Mouse (Mus musculus) c-Kit-negative CD71-positive TER-119-positive erythroid progenitor cells, embryonic 14.5 days (primary cell): ENCODE measurements around the gene Becn1.

Experiments used
- DNase-seq: peaks from one replicate; pipeline ENCODE4 v3.0.0-alpha.2; 2013; ENCODE audit warnings: low read depth, low spot score

Gene Becn1

DNA sequence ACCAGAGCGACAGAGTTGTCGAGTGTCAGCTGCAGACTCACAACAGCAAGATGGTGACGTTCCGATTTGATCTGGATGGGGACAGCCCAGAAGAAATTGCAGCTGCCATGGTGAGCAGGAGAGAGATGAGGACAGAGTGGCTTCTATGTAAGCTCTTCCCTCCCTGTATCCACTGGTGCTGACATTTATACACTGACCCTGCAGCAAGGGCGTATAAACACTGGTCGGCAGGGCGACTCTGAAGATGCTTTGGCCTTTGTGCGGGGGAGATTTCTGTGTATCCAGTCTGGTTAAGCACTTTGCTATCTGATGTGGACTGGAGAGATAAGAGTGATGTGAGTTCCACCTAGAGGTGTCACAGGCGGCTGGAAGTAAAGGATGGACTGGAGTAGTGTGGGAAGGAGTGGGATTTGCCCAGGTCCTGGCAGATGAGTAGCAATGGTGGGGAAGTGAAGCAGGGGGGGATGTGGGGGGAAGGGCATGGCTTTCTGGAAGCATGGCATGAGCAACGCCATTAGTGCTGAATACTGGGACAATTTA lies 32.4 kb downstream of the Becn1 start:
- DNase-seq, result no peak

DNA sequence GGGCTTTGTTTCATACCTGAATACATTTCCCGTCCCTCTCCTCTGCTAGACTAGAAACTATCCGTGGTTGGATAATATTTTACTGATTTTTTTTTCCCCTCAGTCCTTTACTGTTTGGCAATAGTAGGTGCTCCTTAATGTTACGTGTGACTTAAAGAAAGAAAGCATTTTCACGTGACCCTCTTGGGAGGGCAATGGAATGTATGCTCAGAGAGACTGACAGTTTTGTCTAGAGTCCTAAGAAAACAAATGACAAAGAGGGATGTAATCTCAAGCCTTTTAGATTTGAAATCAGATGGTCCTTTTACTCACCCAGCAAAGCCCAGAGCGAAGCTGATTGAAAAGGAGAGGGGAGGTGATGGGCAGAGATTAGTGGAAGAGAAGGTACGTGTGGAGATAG lies 36.2 kb downstream of the Becn1 start:
- DNase-seq, result no peak

DNA sequence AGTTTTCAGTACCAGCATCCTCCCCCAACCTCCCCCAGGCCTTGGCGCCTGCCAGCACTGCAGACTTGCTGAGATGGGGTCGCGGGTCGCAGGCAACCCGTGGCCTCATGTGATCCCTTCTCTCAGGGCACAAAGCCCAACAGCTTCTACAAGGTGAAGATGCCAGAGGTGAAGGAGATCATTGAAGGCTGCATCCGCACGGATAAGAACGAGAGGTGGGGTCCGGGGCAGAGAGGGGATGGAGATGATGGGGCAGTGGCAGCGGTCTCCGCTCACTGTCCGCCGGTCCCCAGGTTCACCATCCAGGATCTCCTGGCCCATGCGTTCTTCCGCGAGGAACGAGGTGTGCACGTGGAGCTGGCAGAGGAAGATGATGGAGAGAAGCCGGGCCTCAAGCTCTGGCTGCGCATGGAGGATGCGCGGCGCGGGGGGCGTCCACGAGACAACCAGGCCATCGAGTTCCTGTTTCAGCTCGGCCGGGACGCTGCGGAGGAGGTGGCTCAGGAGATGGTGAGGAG lies 37.1 kb downstream of the Becn1 start:
- DNase-seq, result no peak

DNA sequence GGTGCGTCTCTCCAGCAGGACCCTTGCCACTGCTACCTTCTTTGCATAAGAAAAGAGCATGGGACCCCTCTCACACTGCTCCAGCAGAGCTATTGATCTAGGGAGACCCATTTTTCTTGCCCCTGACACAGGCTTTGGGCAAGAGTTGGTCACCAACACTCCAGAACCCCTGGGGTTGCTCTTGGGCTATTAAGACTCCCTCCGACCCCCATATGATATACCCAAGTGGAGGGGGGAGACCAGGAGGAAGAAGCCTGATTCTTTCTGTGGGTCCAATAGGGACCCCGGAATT lies 38.2 kb downstream of the Becn1 start:
- no peak for DNase-seq

DNA sequence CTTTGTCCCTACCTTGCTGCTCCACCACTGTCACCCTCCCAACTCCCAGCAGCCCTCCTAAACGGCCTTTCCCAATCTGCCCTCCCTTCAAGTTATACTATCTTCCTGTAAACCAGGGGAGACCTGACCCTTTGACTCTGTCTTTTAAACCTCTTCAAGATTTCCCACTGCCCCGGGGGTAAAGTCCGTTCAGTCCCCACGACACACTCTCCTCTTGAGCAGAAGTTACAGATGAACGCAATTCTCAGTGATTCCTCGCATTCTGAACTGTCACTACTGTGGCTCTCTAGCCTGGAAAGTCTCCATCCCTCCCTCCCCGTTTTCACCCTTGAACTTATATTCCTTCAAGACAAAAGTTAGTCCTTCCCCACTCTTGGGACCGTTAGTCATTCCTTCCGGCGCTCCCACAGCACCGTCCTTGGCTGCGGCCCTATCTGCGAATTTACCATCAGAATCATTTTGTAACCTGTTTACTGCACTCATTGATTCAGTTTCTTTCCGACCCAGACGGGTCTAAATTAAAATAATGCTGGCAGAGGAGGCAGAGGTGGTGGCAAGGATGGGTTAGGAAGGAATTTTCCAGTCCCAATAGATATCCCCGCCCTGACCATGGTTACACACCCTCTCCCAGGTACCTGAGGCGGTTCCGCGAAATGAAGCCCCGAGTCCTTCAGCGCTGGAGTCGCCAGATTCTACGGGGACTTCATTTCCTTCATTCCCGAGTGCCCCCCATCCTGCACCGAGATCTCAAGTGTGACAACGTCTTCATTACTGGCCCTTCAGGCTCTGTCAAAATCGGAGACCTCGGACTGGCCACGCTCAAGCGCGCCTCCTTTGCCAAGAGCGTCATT lies 38.7 kb downstream of the Becn1 start:
- no peak for DNase-seq

DNA sequence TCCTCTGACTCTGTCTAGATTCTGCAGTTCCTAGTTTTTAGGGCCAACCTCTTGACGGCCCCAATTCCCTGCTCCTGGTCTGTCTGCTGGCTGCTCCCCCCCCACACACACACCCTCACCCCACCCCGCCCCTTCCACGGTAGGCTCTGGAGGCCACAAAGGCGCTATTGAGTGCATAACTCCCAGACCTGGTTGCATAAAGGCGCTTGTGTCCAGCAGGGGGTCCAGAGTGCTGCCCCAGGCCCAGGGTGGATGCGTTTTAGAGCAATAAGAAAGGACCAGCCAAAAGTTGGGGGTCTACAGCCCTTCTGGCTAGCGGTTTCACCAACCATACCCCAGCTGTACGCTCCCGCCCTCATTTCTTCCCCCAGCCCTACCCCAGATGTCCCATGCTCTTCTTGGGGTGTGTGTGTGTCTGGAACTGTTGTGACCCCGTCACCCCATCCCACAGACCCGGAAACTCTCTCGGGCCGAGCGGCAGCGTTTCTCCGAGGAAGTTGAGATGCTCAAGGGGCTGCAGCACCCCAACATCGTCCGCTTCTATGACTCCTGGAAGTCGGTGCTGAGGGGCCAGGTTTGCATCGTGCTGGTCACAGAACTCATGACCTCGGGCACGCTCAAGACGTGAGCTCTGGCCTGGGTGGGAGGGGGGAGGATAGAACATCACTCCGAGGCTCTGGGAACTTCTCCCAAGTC lies 39.7 kb downstream of the Becn1 start:
- no peak for DNase-seq

DNA sequence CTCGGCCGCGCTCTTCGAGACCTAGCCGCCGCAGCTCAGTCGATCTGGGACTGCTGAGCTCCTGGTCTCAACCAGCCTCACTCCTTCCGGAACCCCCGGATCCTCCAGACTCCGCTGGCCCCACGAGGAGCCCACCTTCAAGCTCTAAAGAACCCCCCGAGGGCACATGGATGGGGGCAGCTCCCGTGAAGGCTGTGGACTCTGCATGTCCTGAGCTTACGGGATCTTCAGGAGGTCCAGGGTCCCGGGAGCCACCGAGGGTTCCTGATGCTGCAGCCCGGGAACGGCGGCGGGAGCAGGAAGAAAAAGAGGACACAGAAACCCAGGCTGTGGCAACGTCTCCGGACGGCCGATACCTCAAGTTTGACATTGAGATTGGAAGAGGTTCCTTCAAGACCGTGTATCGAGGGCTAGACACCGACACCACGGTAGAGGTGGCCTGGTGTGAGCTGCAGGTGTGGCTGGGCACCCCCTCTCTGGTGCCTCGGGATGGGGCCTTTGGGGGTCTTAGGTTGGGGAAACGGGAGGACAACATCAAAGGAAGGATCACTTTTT lies 41.2 kb downstream of the Becn1 start:
- no peak for DNase-seq

DNA sequence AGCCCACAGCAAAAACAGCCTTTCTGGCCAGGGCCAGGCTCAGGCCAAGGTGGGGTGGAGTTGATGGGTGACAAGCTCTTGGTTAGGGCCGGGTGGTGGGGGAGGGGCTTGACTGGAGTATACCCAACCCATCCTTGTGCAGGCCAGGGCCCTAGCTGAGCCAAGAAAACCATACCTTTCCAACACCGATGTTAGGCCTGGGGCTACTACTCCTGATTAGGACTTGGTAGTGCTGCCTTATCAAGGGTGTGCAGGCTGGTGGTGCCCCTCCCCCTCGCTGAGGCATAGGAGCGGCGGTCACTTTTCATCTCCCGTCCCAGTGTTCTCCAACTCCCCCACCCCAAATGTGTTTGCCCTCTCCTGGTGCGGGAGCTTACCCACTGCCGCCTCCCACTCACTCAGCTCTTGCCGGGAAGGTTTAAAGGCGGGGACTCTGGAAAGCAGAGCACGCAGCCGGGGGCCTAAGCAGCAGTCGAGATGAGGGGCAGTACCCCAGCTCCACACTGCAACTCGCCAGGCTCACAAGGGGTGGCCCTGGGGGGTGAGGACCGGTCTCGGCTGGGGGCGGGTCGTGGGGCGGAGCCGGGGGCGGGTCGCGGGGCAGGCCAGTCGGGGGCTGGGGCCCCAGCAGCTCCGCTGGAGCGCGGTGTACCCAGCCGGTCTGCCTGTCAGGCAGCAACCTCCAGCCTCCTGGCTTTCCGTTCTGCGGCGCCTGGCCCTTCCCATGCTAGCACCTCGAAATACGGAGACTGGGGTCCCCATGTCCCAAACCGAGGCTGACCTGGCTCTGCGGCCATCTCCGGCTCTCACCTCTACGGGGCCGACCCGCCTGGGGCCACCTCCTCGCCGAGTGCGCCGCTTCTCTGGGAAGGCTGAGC lies 41.9 kb downstream of the Becn1 start, which contains the start of gene Wnk4:
Wnk4 (plus strand) TSS at position 620 of the 878 bp plus-strand sequence.
- DNase-seq, result peak; percentile 62

DNA sequence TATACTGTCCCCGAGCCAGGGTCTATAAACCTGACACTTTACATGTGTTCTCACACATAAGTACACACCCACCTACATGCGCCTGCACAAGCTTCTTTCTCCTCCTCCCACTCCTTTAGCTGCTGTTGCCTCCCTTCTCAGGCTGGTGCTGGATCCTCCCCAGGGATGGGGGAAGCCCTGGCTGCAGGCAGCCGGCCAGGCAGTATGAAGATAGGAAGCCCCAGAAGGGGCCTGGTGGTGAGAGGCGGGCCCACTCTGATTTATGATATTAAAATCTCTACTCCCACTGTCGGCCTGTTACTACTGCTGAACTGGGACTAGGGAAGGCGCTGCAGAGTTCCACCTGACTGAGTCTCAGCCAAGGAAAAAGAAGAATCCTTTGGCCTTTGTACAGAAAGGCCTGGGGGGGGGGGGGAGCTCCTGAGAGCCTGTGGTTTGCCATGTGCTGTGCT lies 42.8 kb downstream of the Becn1 start:
- no peak for DNase-seq

DNA sequence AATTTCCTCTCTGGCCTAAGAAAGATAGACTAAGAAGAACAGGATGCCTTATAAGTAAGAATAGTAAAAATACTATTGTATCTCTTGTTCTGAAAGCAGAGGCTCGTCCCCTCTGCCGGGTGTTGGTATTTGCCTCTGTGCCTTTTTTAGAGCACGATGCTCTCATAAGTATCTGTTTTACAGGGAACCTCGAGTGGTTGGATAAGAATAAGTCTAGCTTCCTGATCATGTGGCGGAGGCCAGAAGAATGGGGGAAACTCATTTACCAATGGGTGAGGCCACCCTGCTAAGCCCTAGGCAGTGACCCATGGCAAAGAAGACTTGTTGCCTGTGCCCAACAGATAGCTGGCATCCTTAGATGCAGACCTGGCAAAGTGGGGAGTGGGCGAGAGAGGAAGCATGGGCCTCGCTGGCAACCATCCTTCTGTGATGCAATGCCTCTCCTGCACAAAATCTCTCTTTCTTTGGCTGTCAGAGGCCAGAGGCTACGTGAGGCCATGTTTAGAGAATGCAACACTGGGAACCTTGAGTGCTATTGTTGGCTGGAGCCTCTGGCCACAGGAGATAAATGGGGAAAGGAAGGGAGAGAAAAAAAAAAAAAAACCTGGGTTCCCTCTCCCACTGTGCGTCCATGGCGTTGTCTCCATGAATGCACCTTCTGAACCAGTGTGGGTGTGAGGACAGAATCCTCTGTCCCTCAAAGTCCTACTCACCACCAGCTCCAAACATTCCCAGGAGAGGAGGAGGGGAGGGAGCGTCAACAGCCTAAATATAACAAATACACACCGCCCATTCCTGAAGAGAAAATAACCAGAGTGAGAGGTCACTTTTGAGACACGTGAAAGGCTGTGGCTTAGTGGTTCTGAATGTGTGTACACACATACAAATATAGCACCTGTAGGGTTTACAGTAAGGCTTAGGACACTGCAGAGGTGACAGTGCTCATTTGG lies 46.0 kb downstream of the Becn1 start:
- no peak for DNase-seq

DNA sequence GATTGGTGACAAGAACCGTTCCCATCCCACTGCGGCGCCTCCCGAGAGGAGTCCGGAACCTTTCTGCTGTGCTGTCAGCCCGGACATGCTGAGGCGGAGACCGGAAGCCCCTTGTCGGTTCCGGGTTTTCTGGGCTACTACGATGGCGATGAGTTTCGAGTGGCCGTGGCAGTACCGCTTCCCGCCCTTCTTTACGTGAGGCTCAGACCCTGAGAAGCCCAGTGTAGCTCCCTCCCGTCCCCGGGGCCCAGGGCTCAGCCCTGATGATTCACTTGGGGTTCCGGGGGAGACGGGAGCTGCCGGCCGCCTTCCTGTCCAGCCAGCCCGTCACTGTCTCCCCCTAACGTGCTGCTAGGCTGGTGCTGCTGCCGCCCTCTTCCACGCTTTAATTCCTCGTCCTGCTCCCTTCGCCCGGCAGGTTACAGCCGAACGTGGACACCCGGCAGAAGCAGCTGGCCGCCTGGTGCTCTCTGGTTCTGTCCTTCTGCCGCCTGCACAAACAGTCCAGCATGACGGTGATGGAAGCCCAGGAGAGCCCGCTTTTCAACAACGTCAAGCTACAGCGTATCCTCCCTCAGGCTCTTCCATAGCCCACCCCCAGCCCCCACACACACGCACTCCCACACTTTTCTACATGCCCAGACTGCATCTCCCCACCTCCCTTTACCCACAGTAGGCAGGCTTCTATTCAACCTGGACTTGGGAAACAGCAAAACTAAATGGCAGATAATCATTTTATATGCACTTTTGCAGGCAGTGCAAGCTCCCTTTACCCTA lies 48.3 kb downstream of the Becn1 start, which contains the start of gene Vps25:
Vps25 (plus strand) TSS at position 95 of the 777 bp plus-strand sequence.
- peak; percentile 77 for DNase-seq

DNA sequence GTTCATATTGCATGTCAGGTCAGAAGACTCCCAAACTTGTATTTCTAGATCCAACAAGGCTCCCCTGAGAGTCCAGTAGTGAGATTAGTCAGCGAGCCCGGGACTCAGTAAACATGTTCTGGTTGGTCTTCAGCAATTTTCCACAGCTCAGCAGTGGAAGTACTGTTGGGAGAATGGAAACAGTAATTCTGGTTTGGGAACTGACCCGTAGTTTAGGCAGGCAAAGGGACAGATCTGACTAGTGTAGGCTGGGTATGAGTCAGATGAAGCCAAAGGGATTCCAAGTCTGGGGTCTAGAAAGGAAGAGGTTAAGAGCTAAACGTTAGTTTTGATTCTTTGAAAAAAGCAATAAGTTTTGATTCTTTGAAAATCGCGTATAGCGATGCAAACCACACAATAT lies 49.1 kb downstream of the Becn1 start:
- DNase-seq, result peak; percentile 44

DNA sequence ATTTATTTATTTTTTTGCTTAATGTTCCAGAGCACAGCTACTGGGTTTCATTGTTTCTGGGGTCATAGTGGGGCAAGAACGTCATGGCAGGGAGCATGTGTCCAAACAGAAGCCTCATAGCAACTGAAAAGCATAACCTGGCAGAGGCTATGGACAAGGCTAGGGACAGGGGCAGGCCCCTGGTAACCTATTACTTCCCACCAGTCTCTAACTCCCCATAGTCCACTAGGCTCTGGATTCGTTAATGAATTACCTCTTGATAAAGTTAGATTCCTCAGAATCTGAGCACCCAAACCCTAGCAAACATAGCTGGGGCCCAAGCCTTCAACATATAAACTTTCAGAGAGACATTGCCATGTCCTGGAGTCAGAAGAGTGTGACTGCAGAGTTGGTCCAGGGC lies 51.1 kb downstream of the Becn1 start:
- DNase-seq, result no peak

DNA sequence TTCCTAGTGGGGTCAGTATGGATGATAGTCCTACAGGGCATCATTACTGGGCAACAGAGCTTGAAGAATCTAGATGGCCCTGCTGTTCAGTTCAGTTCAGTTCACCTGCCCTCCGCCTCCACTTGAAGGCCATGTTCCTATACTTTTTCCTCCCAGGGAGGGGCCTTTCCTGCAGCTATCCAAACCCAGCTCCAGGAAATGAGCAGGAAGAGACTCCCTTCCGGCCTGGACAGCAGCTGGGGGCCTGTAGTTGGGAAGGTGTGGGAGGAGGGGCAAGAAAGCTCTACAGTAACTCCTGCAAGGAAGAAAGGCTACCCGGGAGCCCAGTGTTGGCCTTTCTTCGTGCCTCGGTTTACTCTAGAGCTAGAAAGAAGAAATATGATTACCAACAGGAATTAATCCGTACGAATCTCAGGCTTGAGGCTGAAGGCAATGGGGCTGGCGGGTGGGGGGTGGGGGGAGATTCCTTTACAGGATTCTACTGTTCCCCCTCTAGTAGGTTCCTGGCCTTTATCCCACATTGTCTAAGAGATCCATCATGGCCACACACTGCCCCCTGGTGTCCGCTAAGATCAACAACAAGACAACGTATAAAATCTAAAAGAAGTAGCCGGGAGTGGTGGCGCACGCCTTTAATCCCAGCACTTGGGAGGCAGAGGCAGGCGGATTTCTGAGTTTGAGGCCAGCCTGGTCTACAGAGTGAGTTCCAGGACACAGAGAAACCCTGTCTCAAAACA lies 53.7 kb downstream of the Becn1 start:
- peak; percentile 64 for DNase-seq

DNA sequence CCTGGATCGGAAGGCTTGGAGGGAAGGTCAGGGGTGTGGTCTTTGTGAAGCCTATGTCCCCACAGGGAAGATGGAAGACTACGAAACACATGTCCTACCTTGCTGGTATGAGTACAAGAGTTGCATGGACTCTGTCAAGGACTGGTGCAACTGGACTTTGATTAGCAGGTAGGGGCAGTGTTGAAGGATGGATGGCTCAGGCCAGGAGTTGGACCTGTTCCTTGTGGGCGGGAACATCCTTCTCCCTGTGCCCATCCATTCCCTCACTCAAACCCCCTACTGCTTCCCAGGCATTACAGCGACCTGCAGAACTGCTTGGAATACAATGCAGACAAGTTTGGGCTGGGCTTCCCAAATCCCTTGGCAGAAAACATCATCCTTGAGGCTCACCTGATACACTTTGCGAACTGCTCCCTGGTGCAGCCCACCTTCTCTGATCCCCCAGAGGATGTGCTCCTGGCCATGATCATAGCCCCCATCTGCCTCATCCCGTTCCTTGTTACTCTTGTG lies 54.5 kb downstream of the Becn1 start:
- no peak for DNase-seq

DNA sequence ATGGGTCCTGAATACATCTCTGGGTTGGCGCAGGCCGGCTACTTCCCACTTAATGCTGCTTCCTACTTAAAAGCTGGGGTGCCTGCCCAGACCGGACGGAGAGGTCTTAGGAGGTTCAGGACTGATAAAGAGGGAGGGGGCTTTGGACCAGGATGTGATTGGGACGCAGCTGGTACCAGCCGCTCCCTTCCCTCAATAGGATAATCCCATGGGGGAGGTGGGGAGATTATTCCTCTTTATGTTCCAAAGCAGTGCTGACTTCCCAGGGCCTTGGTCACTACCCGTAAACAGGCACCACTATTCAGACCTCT lies 55.4 kb downstream of the Becn1 start:
- DNase-seq, result no peak

DNA sequence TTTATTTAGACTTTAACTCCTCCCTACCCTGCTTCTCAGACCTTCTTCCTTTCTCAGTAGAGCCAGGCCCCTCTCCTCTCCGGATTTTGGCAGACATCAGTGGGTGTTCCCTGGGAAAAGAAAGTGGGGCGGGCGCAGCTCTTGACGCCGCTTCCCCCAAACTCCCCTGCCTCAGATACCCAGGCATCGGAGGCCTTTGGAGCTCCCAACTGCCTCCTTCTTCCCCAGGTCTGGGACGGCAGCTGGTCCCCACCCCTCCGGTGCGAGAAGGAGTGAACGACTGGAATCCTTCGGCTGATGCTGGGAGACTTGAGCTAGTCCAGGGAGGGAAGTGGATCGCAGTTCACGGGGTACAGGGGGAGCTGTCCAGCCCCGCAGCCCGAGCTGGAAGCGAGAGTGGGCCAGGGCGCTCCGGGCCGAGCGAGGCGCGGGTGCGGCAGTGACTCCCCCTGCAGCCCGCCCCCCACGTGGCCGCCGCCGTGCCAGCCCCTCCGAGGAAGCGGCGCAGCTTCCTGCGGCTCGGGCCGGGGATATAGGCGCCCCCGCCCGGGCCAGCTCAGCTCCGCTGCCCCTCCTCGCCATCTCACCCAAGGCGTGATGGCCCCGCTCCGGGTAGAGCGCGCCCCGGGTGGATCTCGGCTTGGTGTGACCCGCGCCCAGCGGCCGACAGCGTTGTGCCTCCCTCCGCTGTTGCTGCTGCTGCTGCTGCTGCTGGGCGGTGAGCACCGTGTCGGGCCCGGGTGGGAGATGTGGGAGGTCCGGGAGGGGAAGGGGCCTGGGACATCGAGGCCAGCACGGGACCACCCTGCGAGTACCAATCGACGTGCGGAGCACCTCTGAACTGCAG lies 56.0 kb downstream of the Becn1 start, which contains the start of gene Ramp2:
Ramp2 (plus strand) TSS at position 174 of the 847 bp plus-strand sequence.
- no peak for DNase-seq

DNA sequence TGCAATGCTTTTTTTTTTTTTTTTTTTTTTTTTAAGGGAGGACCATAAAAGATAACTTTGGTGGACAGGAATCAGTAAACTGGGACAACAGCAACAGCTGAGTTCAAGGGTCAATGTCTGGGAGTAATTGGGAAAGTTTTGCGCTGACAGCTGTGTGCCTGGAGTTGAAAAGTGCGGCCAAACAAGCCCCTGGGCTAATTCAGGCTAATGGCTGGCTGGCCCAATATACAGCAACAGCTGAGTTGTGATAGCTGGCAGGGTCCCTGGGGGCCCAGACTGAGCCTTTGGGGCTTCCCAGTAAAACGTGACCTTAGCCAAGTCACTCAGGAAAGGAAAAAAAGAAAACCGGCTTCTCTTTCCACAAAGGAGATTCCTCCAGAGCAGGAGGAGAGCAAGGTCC lies 57.0 kb downstream of the Becn1 start:
- no peak for DNase-seq
